Mouse (Mus musculus) cerebellum, postnatal 4 days (tissue): ENCODE data around the gene Atp1a2.

Source experiments
- DNase-seq, 2 experiments: peaks; one replicate each; pipeline ENCODE4 v3.0.0; 2022; ENCODE audit warnings: low spot score in 2 of 2, mixed read lengths in 1 of 2

Gene Atp1a2

DNA sequence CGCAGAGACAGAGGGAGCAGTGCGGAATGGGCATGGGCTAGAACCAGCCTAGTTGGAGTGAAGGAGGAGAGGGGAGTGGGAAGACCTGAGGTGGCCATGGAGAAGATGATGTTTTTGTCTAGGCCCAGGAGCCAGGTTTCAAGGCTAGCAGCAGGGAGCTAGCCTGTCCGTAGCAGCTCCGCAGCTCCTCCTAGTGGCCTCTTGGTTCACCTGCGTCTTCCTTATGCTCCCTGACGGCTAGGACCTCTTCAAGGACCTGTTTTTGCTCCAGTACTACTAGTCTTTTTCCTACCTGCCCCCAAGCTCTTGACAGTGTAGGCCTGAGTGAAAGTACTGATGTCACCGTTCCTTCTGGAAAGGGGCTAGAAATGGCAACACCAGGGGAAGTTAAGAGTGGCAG lies 26.9 kb upstream of the Atp1a2 start:
- DNase-seq = peak; percentile 54 to 81

DNA sequence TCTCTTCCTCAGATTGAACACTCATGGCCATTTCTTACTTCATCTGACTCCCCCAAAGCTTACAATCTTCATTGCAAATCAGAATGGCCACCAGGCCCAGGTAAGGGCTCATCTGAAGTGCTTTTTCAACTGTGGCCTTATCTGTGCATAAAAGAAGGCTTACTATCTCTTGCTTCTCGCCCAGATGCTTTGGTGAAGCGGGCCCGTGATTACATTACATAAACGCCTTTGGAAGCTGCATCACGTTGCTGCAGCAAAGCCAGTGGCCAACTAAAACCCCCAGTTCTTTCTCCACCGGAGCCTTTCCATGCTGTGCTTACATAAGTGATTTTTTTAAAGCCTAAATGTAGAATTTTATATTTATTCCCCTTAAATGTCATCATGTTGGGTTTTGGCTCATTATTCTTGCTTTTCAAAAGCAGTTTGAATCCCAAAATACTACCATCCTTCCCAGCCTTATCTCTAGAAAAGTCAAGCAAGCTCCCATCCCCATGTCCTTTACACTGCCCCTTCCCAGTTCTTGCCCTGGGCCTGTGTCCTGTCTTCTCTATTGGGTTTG lies 26.0 kb upstream of the Atp1a2 start:
- DNase-seq = no peak

DNA sequence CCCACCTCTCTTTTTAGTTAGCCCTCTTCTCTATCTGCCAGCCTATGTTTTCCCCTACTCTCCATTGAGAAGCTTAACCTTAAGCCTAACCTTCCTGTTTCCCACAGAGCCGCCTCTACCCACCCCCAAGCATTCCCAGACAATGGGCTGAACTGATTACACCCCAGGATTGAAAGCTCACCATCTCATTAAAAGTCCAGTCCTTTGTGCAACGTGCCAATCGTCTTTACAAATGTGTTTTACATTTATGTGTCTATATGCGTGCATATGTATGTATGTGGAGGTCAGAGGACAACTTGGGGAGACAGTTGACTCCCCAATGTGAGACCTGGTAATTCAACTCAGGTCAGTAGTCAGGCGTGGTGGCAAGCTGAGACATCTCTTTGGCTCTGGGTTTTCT lies 25.4 kb upstream of the Atp1a2 start:
- no peak for DNase-seq

DNA sequence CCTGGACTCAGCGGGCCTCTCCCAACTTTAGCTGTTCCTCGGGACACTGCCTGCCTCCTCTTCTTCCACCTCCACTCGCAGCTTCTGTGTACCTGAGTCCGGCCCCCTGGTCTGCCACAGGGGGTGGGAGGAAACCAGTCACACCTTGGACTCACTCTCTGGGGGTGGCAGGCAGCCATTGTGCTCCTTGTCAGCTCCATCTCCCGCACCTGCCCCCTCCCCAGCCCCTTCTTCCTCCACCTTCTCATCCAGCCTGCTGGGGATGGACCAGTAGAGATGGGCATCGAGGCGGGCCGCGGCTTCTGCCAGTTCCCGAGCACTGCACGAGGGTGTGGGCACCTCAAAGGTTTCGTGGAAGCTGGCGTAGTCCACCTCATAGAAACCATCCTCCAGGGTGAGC lies 24.9 kb upstream of the Atp1a2 start:
- DNase-seq = no peak

DNA sequence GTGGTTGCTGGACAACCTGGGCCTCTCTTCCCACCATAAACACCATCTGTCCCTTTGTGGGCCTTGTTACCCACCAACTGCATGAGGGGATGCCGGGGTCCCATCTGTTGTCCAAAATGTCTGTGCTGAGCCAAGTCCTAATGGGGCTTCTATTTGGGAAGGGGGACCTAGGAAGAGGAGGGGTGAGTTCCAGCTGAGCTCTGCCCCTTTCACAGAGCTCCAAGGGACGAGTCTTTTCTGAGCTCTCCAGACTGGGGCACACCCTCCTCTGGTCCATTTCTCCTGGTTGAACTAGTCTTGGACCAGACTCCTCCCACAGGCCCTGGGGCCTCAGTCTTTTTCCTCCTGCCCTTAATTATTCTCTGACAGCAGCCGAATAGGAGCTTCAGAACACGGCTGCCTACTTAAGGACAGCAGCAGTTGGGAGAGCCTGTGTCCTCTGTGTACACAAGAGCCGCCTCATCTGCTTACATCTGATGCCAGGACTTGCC lies 22.1 kb upstream of the Atp1a2 start:
- peak in 1 of 2 experiments; percentile 40 for DNase-seq

DNA sequence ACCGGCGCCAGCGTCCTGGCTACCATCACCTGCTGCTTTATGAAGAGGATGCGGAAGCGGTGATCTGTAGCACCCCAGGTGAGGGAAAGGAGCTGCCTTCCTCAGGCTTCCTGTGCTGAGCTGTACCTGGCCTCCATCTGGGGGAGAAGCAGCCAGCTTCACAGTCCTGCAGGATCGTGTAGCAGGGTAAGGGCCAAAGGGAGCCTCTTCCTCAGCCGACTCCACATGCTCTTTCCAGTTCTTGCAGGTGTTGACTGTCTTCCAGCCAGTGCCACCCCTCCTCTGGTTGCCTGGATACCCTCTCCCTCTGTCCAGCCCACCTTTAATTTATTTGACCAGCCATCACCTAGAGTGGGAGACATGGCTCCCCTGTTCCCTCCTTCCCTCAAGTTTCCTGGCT lies 21.5 kb upstream of the Atp1a2 start:
- no peak for DNase-seq

DNA sequence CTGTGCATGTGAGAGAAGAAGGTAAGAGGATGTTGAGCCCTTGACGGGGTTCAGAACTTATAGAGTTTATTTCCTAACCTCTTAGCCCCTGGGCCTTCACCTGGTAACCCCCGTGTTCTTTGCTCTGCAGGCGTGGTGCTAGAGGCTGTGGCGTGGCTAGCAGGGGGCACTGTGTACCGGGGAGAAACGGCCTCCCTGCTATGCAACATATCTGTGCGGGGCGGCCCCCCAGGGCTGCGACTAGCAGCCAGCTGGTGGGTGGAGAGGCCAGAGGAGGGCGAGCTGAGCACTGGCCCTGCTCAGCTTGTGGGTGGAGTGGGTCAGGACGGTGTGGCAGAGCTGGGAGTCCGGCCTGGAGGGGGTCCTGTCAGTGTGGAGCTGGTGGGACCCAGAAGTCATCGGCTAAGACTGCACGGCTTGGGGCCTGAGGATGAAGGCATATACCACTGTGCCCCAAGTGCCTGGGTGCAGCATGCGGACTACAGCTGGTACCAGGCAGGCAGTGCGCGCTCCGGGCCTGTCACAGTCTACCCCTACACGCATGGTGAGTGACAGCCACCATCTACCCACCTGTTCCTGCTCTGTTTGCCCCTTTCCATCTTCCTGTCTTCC lies 20.7 kb upstream of the Atp1a2 start:
- DNase-seq = no peak

DNA sequence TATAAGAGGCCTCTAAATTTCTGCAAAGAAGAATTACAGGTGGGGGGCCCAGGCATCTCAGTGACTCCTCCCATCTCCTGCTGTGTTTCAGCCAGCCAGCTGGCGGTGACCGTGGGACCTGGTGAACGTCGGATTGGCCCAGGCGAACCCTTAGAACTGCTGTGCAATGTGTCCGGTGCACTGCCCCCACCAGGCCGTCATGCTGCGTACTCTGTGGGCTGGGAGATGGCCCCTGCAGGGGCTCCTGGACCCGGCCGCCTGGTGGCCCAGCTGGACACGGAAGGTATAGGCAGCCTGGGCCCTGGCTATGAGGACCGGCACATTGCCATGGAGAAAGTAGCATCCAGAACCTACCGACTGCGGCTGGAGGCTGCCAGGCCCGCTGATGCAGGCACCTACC lies 20.1 kb upstream of the Atp1a2 start:
- peak in 1 of 2 experiments; percentile 32 for DNase-seq

DNA sequence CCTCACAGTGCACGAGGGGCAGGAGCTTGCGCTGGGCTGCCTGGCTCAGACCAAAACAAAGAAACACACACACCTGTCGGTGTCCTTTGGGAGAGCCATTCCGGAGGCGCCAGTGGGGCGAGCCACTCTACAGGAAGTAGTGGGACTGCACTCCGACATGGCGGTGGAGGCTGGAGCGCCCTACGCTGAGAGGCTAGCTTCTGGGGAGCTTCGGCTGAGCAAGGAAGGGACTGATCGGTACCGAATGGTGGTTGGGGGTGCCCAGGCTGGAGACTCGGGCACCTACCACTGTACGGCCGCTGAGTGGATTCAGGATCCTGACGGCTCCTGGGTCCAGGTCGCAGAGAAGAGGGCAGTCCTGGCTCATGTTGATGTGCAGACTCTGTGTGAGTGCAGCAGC lies 19.6 kb upstream of the Atp1a2 start:
- DNase-seq = no peak

DNA sequence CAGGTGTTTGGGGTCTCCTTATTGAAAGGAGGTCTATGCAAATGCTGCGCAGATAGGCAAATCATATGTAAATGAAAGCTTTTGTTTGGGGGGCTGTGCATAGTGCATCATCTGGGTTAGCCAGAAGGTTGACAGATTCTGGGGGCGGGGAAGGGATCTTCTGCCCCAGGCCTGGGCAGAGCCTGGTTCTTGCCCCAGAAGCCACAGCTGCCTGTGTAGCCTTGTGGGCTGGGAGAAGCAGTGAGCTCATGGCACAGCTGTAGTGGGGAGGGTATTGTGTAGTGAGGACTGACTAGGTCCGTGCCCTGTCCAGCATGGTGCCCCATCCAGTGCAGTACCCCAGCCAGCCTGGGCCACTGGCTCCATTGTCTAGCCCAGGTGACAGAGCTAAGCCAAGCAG lies 17.0 kb upstream of the Atp1a2 start:
- DNase-seq = no peak

DNA sequence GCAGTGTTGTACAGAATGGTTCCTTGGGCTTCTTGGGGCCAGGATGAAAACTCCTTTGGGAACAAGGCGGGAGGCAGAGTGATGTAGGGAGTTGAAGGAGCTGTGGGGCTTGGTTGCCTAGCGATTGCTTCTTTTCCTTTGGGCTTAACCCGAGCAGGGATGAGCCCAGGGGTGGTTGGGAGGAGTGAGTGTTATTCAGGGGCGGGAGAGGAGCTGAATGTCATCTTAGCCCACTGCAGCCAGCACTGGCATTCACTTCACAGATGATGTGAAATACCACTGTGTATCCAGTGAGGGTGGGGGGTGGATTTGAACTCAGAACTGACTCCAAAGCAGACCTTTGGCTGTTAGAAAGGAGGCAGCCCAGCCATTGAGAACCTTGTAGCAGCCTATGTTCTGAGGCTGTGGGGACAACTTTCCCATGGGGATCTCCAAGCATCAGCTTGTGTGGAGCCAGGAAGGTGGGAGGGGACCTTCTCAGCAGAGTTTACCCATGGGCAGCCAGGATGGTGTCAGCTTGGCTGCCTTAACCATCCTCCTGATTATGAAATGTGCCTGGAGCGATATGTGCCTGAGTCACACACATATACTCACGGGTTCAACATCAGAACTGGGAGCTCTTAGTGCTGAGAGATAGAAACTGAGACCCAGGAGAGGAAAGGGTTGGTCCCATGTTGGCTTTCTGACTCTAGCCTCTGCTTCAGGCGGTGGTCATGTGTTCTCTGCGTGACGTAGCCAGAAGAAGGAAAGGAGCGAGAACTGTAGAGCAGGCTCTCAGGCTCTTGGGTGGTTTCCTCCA lies 15.9 kb upstream of the Atp1a2 start:
- no peak for DNase-seq

DNA sequence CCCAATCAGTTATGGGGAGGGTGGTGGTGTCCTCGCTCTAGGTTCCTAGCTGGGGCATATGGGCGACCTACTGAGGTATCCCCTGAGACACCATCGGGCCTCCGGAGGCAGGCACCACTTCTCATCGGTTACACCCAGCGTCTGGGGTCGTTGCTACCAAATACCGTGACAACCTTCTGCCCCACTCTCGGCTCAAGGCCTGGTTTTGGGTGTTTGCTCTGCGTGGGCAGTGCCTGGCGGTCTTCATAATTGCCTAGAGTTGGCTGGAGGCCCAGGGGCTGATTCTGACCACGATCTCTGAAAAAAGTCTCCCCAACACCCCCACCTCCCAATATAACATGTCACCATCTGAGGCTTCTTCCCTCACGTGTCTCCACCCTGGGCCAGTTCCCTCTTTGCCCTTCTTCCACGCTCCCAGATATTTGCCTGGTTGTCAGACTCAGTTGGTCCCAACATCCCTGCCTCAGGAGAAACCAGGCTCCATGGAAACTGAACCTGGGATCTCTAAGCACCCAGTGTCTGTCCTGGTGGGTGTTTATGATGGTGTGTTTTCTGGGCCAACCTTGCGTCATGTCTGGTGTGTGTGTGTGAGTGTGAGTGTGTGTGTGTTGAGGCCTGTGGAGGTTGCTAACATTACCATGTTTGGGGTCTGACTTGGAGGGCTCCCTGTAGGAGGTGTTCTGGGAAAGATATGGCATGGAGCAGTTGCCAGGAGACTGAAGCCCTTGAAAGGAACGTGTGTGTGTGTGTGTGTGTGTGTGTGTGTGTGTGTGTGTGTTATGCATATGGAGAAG lies 15.1 kb upstream of the Atp1a2 start:
- DNase-seq = peak in 1 of 2 experiments; percentile 31

DNA sequence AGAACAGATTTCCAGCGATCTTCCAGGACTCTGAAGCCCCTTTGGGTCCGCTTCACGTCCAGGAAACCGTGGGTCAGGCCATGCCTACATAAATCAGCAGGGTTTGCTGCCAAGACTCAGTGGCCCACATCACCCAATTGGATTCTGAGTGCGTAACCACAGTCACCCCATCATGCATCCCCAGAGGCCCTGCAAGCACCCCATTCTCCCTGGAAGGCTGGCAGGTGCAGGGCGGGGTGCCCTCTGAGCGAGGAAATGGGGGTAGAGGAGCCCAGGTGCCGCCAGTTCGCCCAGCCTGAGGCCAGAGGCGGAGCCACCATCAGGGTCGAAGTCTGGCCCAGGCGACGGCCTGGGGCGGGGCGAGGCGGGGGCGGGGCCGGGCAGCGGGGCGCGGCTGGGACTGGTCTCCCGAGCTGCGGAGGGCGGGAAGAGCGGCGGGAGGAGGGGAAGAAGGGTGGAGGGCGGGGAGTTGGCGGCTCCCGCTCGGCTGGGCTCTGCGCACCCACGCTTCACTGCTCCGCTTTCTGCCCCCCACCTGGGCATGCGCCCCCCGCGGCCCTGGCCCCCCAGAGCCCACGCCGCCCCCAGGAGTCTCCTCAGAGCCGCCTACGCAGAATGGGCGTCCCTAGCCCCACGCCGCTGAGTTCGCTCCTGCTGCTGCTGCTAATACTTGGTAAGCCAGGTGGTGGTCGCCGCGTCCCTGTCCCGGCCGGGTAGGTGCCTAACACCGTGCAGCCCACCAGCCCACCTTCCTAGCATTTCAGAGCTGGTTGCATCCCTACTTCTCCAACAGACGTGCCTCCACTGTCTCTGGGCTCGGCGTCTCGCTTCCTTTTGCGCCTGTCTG lies 14.3 kb upstream of the Atp1a2 start:
- DNase-seq = peak; percentile 57 to 84

DNA sequence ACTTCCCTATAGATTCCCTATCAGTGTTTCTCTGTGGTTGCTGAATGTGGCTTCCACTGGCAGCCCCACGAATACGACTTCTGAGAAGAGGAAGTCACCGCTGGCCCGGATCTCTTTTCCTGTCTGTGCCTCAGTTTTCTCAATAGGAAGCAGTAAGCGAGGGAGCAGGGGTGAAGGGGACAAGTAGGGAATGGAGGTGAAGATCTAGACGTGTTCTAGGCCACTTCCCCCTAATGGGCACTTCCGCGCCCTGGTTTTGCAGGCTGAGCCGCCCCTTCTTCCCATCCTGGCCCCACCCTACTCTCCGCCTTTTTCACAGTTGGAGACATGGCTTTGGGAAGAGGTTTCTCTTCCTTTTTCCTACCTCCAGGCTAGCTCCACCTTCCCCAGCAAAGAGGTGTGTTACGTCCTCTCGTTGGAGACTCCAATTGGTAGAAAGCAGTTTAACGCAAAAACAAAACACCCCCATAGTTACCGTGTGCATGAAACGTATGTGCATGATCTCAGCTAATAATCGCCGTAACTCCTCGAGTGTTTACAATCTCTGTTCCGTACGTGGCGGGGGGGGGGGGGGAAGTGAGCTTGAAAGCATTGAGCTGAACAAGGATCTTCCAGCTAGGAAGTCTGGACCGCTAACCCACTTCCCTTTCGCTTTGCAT lies 13.5 kb upstream of the Atp1a2 start:
- DNase-seq = no peak

DNA sequence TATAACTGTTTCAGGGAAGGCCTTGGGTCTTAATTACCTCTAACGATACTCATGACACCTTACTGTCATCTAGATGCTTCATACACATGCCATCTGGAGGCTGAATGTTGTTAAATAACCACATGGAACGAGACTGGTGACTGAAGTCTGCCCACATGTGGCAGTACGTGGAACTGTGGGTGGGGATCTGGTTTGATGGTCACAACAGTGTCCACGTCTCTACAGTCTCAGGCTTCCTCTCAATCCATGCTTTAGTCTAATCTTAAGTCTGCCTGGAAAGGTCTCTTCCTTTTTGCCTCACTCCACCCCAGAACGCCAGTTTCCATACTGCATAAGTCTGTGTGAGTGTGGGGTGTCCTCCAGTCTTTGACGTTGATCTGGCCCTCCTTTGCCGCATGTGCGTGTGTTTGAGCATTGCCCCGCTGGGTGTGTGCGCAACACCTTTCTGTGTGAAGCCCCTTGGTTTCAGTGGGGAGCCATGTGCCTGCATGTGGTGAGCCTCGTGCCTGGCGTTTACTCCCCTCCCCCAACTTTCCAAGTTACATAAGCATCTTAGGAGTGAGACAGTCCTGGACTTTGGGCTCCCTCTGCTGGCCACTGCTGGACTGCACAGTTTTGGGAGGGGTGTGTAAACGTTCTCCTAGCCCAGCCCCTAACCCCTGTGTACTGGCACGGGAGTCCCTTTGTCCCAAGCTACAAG lies 12.0 kb upstream of the Atp1a2 start:
- peak; percentile 90 to 95 for DNase-seq

DNA sequence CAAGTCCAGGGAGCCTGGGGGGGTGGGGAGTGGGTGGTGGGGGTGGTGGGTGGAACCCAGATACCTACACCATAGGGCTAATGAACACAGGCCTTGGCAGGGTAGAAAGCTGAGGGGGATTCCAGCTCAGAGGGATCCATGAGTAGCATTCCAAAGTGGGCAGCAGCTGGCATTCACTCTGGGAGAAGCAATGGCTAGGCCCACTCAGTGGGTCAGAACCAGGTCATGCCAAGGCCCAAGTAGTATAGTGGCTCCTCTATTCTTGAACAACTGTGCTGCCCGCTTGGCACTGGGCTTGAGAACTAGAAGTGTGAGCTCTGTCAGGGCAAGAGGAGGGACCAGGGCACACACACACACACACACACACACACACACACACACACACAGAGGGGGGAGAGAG lies 10.5 kb upstream of the Atp1a2 start:
- DNase-seq = no peak

DNA sequence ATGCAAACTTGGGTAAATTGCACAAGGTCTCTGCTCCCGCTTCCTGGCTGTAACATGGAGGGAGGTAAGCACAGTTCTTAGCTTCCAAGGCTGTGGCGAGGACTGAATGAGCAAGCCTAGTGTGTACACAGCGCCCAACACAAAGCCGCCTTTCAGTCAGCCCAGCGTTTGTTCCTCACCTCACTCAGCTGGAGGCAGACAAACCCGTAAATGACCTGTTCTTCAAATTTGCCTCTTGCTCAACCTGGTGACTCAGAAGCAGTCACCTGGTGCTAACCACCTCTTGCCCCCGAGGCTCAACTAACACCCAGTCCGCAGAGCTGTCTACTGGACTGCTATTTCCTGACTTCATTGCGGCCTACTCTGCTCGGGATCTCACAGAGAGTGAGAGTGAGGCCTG lies 10.1 kb upstream of the Atp1a2 start:
- no peak for DNase-seq

DNA sequence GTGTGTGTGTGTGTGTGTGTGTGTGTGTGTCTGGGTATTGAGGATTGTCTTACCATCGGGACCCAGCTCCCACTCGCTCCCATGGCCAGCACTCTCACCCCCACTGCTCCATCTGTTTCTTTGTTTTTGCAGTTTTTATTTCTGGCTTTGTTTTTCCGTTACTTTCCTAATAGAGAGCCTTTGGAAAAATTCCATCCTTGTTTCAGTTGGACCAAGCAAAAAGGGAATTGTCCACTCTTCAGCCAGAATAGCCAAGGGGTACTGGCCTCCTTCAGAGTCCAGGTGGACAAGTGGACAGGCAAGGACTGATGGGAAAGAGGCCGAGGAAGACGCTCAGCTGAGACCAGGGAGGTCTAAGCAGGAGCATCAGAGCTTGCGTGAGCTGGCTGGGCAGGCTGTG lies 9.0 kb upstream of the Atp1a2 start:
- DNase-seq = no peak

DNA sequence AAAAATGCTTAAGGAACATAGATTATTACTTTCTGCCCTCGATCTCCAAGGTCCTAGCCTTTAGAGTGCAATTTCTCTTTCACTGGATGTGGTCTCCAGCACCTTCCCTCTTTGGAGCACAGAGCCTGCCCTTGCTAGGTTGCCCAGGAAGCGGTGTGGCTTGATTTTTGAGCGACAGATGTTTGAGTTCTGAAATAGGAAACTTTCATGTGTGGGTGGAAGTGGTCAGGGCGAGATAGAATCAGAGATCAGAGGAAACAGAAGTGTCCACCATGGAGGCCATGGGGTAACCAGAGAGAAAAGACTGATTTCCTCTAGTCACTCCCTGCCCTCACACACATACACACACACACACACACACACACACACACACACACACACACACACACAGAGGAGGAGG lies 8.3 kb upstream of the Atp1a2 start:
- DNase-seq = no peak

DNA sequence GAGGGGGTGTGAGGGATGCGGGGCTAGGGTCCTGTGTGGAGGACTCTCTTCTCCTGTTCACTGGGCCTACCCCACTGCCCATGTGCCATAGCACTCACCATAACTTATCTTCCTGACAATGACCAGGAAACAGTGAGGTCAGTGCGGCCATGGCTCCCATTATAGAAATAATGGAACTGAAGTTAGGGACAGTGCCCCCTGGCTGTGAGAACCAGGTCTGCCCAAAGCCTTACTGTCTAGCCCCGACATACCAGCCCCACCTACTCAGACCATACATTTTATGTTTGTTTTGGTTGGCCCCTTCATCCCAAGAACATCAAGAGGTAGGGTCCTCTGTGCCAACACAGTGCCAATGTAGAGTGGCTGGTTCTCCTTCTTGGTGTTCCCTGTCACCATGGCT lies 7.8 kb upstream of the Atp1a2 start:
- no peak for DNase-seq
